Mouse (Mus musculus) intestine, embryonic 16.5 days (tissue): Measurements from ENCODE around the gene Ern1. TPM values are rescaled to one million over a fixed set of nuclear protein-coding genes. Genes with fewer than 3 reads are reported as not detected.

Source experiments
- ATAC-seq: fragments of 200-750 bp; cut with Nextera tagmentation; 2 replicates; pipeline ENCODE4 v1.8.0; 2017; ENCODE audit warnings: moderate TSS enrichment, moderate library complexity
- H3K27ac ChIP-seq: fragments of 300-500 bp; sonication (generic); 2 replicates; pipeline ENCODE4 v1.5.1; 2014; ENCODE audit warnings: mild to moderate bottlenecking, low read length
- H3K27me3 ChIP-seq: fragments of 300-500 bp; sonication (generic); replicated peaks from 2 replicates; pipeline ENCODE4 v1.6.1; 2014; ENCODE audit warnings: low read length, control low read depth, mixed read lengths; ENCODE audit not compliant: control insufficient read depth, insufficient read depth
- H3K36me3 ChIP-seq: fragments of 300-500 bp; sonication (generic); 2 replicates; pipeline ENCODE4 v1.6.1; 2014; ENCODE audit warnings: low read length, control low read depth; ENCODE audit not compliant: control insufficient read depth, insufficient read depth
- H3K4me1 ChIP-seq: fragments of 300-500 bp; sonication (generic); 2 replicates; pipeline ENCODE4 v1.6.1; 2014; ENCODE audit warnings: low read length, control low read depth, mixed read lengths; ENCODE audit not compliant: control insufficient read depth, insufficient read depth
- H3K4me2 ChIP-seq: fragments of 300-500 bp; sonication (generic); 2 replicates; pipeline ENCODE4 v1.6.1; 2014; ENCODE audit warnings: low read depth, low read length, control low read depth
- H3K4me3 ChIP-seq: fragments of 300-500 bp; sonication (generic); 2 replicates; pipeline ENCODE4 v1.5.1; 2014; ENCODE audit warnings: mild to moderate bottlenecking, low read length
- H3K9ac ChIP-seq: fragments of 300-500 bp; sonication (generic); 2 replicates; pipeline ENCODE4 v1.6.1; 2014; ENCODE audit warnings: low read depth, low read length
- H3K9me3 ChIP-seq: fragments of 300-500 bp; sonication (generic); 2 replicates; pipeline ENCODE4 v1.6.1; 2016; ENCODE audit warnings: low read length, control low read depth; ENCODE audit not compliant: control insufficient read depth
- WGBS: fragments of 180-500 bp; shearing (Covaris S2); extraction: QIAGEN DNeasy Blood & Tissue Kit; methylation state at CpG from one replicate; pipeline ENCODE4 v1.1.7; 2014; 5-methylcytosine and 5-hydroxymethylcytosine counted together
- polyA plus RNA-seq: library from polyadenylated mRNA; unstranded; fragments of >200 nt; fragmentation: Nextera tagmentation; extraction: Ambion mirVana; gene quantifications from 2 replicates; pipeline ENCODE4 v1.2.1, GENCODE M21; 2015

The Ern1 gene
- polyA plus RNA-seq, 1 experiment from 2014 or later = 4.1 TPM

- no peaks in the 10 kb centered on the region for H3K9me3 ChIP-seq
- ATAC-seq = peak; percentile 53; the same call in 1 of the 2 replicates
- no peak overlapping the region for H3K4me2 ChIP-seq
- H3K27ac ChIP-seq = no peak overlapping the region
- no peak overlapping the region for H3K9ac ChIP-seq
- no peaks in the 10 kb centered on the region; the same call in 1 of the 2 replicates for H3K4me1 ChIP-seq
- 59% methylated on average over 7 of the region's 7 CpGs for WGBS
- no peak overlapping the region for H3K4me3 ChIP-seq
- no peaks in the 10 kb centered on the region for H3K27me3 ChIP-seq
- no peaks in the 10 kb centered on the region for H3K36me3 ChIP-seq
These were observed 94.9 kb downstream of the Ern1 start for GRCm38 (mm10) chr11:106392597-106393330.

- no peaks in the 10 kb centered on the region; the same call in 1 of the 2 replicates for H3K4me1 ChIP-seq
- WGBS = 30% methylated on average over 6 of the region's 6 CpGs
- no peak overlapping the region for H3K4me2 ChIP-seq
- H3K4me3 ChIP-seq = no peak overlapping the region
- ATAC-seq = peak; percentile 51
- no peak overlapping the region for H3K9ac ChIP-seq
- H3K27ac ChIP-seq = no peak overlapping the region
- H3K9me3 ChIP-seq = no peaks in the 10 kb centered on the region
- no peaks in the 10 kb centered on the region for H3K27me3 ChIP-seq
- H3K36me3 ChIP-seq = no peaks in the 10 kb centered on the region
These were observed 96.0 kb downstream of the Ern1 start for GRCm38 (mm10) chr11:106391546-106392188.

DNA sequence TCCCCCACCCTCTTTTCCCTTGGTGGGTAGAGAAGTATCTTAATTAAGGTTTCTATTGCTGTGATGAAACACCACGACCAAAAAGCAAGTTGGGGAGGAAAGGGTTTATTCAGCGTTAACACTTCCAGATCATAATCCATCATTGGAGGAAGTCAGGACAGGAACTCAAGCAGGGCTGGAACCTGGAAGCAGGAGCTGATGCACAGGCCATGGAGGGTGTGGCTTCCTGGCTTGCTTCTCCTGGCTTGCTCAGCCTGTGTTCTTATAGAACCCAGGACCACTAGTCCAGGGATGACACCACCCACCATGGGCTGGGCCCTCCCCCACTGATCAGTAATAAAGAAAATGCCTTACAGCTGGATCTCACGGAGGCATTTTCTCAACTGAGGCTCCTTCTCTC is 96.9 kb downstream of the Ern1 start:
- Histone ChIP-seq H3K9me3 (no peaks in the 10 kb centered on the region), H3K27ac (no peak overlapping the region), H3K4me1 (no peaks in the 10 kb centered on the region; the same call in 1 of the 2 replicates), H3K4me3 (no peak overlapping the region), H3K36me3 (no peaks in the 10 kb centered on the region), H3K9ac (no peak overlapping the region), H3K27me3 (no peaks in the 10 kb centered on the region), H3K4me2 (no peak overlapping the region)
- no peak for ATAC-seq
- 34% methylated on average over 3 of the region's 3 CpGs for WGBS

GRCm38 (mm10) chr11:106389611-106390010 is 98.0 kb downstream of the Ern1 start:
- WGBS = 29% methylated on average over 3 of the region's 3 CpGs
- Histone ChIP-seq H3K27ac (no peak overlapping the region), H3K4me1 (no peaks in the 10 kb centered on the region; the same call in 1 of the 2 replicates), H3K4me2 (no peak overlapping the region), H3K27me3 (no peaks in the 10 kb centered on the region), H3K9ac (no peak overlapping the region), H3K4me3 (no peak overlapping the region), H3K36me3 (no peaks in the 10 kb centered on the region), H3K9me3 (no peaks in the 10 kb centered on the region)
- ATAC-seq = no peak

DNA sequence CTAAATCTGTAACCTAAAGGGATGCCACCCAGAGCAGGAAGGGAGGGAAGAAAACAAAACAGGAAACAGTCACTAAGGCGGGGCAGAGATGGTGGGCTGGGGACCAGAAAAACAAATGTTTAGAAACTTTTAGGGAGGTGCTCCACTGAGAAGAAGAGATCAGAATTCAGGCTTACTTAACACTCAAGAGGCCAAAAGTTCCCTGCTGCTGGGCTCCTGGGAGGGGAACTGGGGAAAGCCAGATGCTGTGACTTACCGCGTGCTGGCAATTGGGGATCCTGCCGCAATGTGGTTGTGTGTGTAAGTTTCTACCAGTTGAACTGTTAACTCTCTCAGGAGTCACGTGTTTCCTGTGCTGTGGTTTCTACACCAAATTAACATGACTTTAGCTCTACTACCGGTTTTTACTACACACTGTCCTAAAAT is 99.8 kb downstream of the Ern1 start, which contains the start of gene Icam2:
Gene Icam2 (minus strand): TSS at position 285 of the 426 bp plus-strand sequence.
- Histone ChIP-seq H3K36me3 (no peaks in the 10 kb centered on the region), H3K9me3 (no peaks in the 10 kb centered on the region), H3K9ac (no peak within 1 kb of the TSS), H3K4me2 (no peak within 1 kb of the TSS), H3K27ac (no peak within 1 kb of the TSS), H3K4me1 (no peaks in the 10 kb centered on the region; the same call in 1 of the 2 replicates), H3K4me3 (no peak within 1 kb of the TSS), H3K27me3 (no peaks in the 10 kb centered on the region)
- WGBS = 73% methylated on average over 6 of the region's 6 CpGs
- no peak for ATAC-seq

- H3K36me3 ChIP-seq = no peaks in the 10 kb centered on the region
- H3K4me2 ChIP-seq = no peak overlapping the region
- H3K27me3 ChIP-seq = no peaks in the 10 kb centered on the region
- no peak overlapping the region for H3K9ac ChIP-seq
- ATAC-seq = no peak
- no peak overlapping the region for H3K4me3 ChIP-seq
- WGBS = 70% methylated on average over 6 of the region's 6 CpGs
- no peaks in the 10 kb centered on the region; the same call in 1 of the 2 replicates for H3K4me1 ChIP-seq
- H3K27ac ChIP-seq = no peak overlapping the region
- H3K9me3 ChIP-seq = no peaks in the 10 kb centered on the region
These were observed 100.6 kb downstream of the Ern1 start for GRCm38 (mm10) chr11:106387020-106387419.

GRCm38 (mm10) chr11:106386409-106386808 is 101.2 kb downstream of the Ern1 start:
- Histone ChIP-seq H3K9me3 (no peaks in the 10 kb centered on the region), H3K27ac (no peak overlapping the region), H3K4me3 (no peak overlapping the region), H3K36me3 (no peaks in the 10 kb centered on the region), H3K4me2 (no peak overlapping the region), H3K4me1 (no peaks in the 10 kb centered on the region; the same call in 1 of the 2 replicates), H3K9ac (no peak overlapping the region), H3K27me3 (no peaks in the 10 kb centered on the region)
- 85% methylated on average over 3 of the region's 3 CpGs for WGBS
- ATAC-seq = no peak

- whole genome bisulfite sequencing = 75% methylated on average over 6 of the region's 6 CpGs
- peak overlapping the region; percentile 56 for H3K27ac ChIP-seq
- H3K36me3 ChIP-seq = no peaks in the 10 kb centered on the region
- H3K9ac ChIP-seq = no peak overlapping the region
- no peak overlapping the region for H3K4me3 ChIP-seq
- ATAC-seq = no peak
- H3K4me1 ChIP-seq = no peaks in the 10 kb centered on the region
- no peaks in the 10 kb centered on the region for H3K27me3 ChIP-seq
- no peaks in the 10 kb centered on the region for H3K9me3 ChIP-seq
- H3K4me2 ChIP-seq = no peak overlapping the region
These were observed 104.4 kb downstream of the Ern1 start for GRCm38 (mm10) chr11:106383051-106383790.

DNA sequence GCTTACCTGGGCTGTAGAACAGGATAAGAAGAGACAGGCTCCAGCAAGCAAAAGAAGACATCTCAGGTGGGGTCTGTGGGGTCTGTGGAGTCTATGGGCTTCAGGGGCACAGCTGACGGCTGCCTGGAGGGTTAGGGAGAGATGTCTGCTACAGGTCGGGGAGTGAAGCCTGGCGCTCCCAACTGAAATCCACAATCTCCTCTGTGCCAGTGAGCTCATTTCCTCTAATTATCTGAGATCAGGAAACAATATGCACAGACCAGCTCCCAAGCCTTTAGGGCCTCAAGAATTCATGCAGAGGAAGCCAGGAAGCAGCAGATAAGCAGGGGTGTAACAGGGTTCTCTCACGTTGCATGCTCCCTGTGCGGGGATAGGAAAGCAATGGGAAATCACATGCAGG is 105.2 kb downstream of the Ern1 start:
- peak overlapping the region; percentile 16; the same call in 1 of the 2 replicates for H3K4me3 ChIP-seq
- peak overlapping the region; percentile 35; the same call in 1 of the 2 replicates for H3K9ac ChIP-seq
- WGBS = 69% methylated on average over 5 of the region's 5 CpGs
- H3K36me3 ChIP-seq = no peaks in the 10 kb centered on the region
- H3K4me2 ChIP-seq = no peak overlapping the region
- H3K27me3 ChIP-seq = no peaks in the 10 kb centered on the region
- H3K27ac ChIP-seq = peak overlapping the region; percentile 56; the same call in 1 of the 2 replicates
- no peaks in the 10 kb centered on the region for H3K4me1 ChIP-seq
- H3K9me3 ChIP-seq = no peaks in the 10 kb centered on the region
- ATAC-seq = peak; percentile 46
